Mouse (Mus musculus) thymus, postnatal 4 days (tissue): ENCODE data around the gene Spast.

ENCODE experiments used
- DNase-seq: peaks from one replicate; pipeline ENCODE4 v3.0.0; 2021

Spast gene

GRCm38 (mm10) chr17:74328146-74328545 lies 10.6 kb upstream of the Spast start:
- DNase-seq: peak; percentile 83

GRCm38 (mm10) chr17:74331049-74331676 lies 7.6 kb upstream of the Spast start:
- no peak for DNase-seq

- peak; percentile 97 for DNase-seq
These were observed 409 bp upstream of the Spast start for GRCm38 (mm10) chr17:74338225-74338931.

- DNase-seq: no peak
These were observed 2.4 kb downstream of the Spast start for GRCm38 (mm10) chr17:74341151-74341550.

GRCm38 (mm10) chr17:74363592-74363991 lies 24.8 kb downstream of the Spast start:
- no peak for DNase-seq

GRCm38 (mm10) chr17:74376916-74377315 lies 38.1 kb downstream of the Spast start:
- no peak for DNase-seq

- no peak for DNase-seq
These were observed 47.9 kb downstream of the Spast start for GRCm38 (mm10) chr17:74386657-74387056.

- peak; percentile 16 for DNase-seq
These were observed 51.1 kb downstream of the Spast start for GRCm38 (mm10) chr17:74389847-74390246.

- no peak for DNase-seq
These were observed 55.6 kb downstream of the Spast start for GRCm38 (mm10) chr17:74394381-74394780.

- DNase-seq: peak; percentile 18
These were observed 56.1 kb downstream of the Spast start for GRCm38 (mm10) chr17:74394855-74395254.

- peak; percentile 97 for DNase-seq
These were observed 56.7 kb downstream of the Spast start, which contains the start of gene Slc30a6 for GRCm38 (mm10) chr17:74395383-74396065. Gene Slc30a6, plus strand, starts transcription at chr17:74395608.

- no peak for DNase-seq
These were observed 58.0 kb downstream of the Spast start for GRCm38 (mm10) chr17:74396766-74397165.

- no peak for DNase-seq
These were observed 58.4 kb downstream of the Spast start for GRCm38 (mm10) chr17:74397173-74397572.

- DNase-seq: no peak
These were observed 63.9 kb downstream of the Spast start for GRCm38 (mm10) chr17:74402486-74403222.

GRCm38 (mm10) chr17:74406487-74406886 lies 67.7 kb downstream of the Spast start:
- no peak for DNase-seq

- DNase-seq: no peak
These were observed 70.9 kb downstream of the Spast start for GRCm38 (mm10) chr17:74409722-74410121.

GRCm38 (mm10) chr17:74413324-74413723 lies 74.5 kb downstream of the Spast start:
- no peak for DNase-seq

GRCm38 (mm10) chr17:74414671-74415070 lies 75.9 kb downstream of the Spast start:
- no peak for DNase-seq

- no peak for DNase-seq
These were observed 78.1 kb downstream of the Spast start for GRCm38 (mm10) chr17:74416841-74417360.

GRCm38 (mm10) chr17:74418171-74418570 lies 79.4 kb downstream of the Spast start:
- no peak for DNase-seq

- DNase-seq: no peak
These were observed 81.9 kb downstream of the Spast start for GRCm38 (mm10) chr17:74420656-74421055.

- no peak for DNase-seq
These were observed 85.7 kb downstream of the Spast start for GRCm38 (mm10) chr17:74424401-74425005.
